19 mouse cellular contexts compared by ENCODE assay signal in genomic region chr11:115837606-115838345, GRCm38 (mm10). TPM values are rescaled to one million over a fixed set of nuclear protein-coding genes. Genes with fewer than 3 reads are reported as not detected.
A peak's percentile ranks its signal among the peaks of the same experiment; 100 is the strongest.
DNase-seq lines count a peak whose midpoint lies in the region; ATAC-seq and TF ChIP-seq lines count a peak whose summit lies in the region.
"Had no signal": no experiment of that assay in that cellular context is flagged by ENCODE, and none has a peak within 500 bp of the region (broad histone marks: within the 10 kb centered on the region; RNA-seq: fewer than 3 reads in every experiment).

No protein-coding gene starts in this region.

- 95% methylated on average over 22 of the region's 22 CpGs for WGBS in hindbrain, embryonic 10.5 days
- 95% methylated on average over 22 of the region's 22 CpGs for WGBS in hindbrain, embryonic 11.5 days
- 66% methylated on average over 22 of the region's 22 CpGs for WGBS in lung, postnatal 0 days

- no peak overlapping the region for H3K4me3 ChIP-seq in hindbrain, embryonic 10.5 days
- H3K4me3 ChIP-seq in hindbrain, embryonic 11.5 days (ENCODE audit: low read depth, low read length): no peak overlapping the region
- H3K4me3 ChIP-seq in lung, postnatal 0 days (ENCODE audit: low read depth, low read length): no peak overlapping the region
- H3K4me3 ChIP-seq: embryonic facial prominence, embryonic 10.5 days; erythroblast, embryonic 14.5 days; liver, embryonic 15.5 days; neural tube, embryonic 13.5 days had no signal

- intact Hi-C loops in left cerebral cortex, postnatal 25 days (cut with DNase I): no loop called here

- peak overlapping the region; percentile 12; the same call in 1 of the 2 replicates for H3K27ac ChIP-seq in hindbrain, embryonic 10.5 days
- no peak overlapping the region for H3K27ac ChIP-seq in hindbrain, embryonic 11.5 days (ENCODE audit: low read depth, low read length)
- peak overlapping the region; percentile 90 for H3K27ac ChIP-seq in lung, postnatal 0 days (ENCODE audit: low read length)
- H3K27ac ChIP-seq: liver, embryonic 15.5 days; neural tube, embryonic 13.5 days had no signal

- no peak overlapping the region for H3K4me2 ChIP-seq in hindbrain, embryonic 11.5 days (replicated peaks; ENCODE audit: low read depth, low read length)
- H3K4me2 ChIP-seq in lung, postnatal 0 days (replicated peaks; ENCODE audit: low read depth, low read length): no peak overlapping the region
- H3K4me2 ChIP-seq: liver, embryonic 15.5 days; neural tube, embryonic 13.5 days had no signal

- no peaks in the 10 kb centered on the region for H3K9me3 ChIP-seq in hindbrain, embryonic 10.5 days
- no peaks in the 10 kb centered on the region for H3K9me3 ChIP-seq in hindbrain, embryonic 11.5 days (ENCODE audit: control insufficient read depth, low read length)
- no peaks in the 10 kb centered on the region for H3K9me3 ChIP-seq in lung, postnatal 0 days (ENCODE audit: low read length)
- H3K9me3 ChIP-seq: embryonic facial prominence, embryonic 10.5 days; liver, embryonic 15.5 days; neural tube, embryonic 13.5 days had no signal

- H3K9ac ChIP-seq in hindbrain, embryonic 11.5 days (ENCODE audit: low read depth, low read length): no peak overlapping the region
- no peak overlapping the region for H3K9ac ChIP-seq in lung, postnatal 0 days (replicated peaks; ENCODE audit: low read depth)
- H3K9ac ChIP-seq: liver, embryonic 15.5 days; neural tube, embryonic 13.5 days had no signal

- H3K36me3 ChIP-seq in hindbrain, embryonic 10.5 days: no peaks in the 10 kb centered on the region
- no peaks in the 10 kb centered on the region for H3K36me3 ChIP-seq in hindbrain, embryonic 11.5 days (ENCODE audit: control insufficient read depth, insufficient read depth, low read length)
- H3K36me3 ChIP-seq in lung, postnatal 0 days (ENCODE audit: insufficient read depth, low read length): no peaks in the 10 kb centered on the region
- H3K36me3 ChIP-seq: embryonic facial prominence, embryonic 10.5 days; neural tube, embryonic 13.5 days had no signal

- TF ChIP-seq EP300 in lung, postnatal 0 days (IDR thresholded peaks at IDR 0.05): no peak

- no peak for ATAC-seq in hindbrain, embryonic 11.5 days (ENCODE audit: low FRiP score)
- no peak for ATAC-seq in lung, postnatal 0 days
- ATAC-seq: activated CD4-positive, CD25-positive, alpha-beta regulatory T cell, adult 4 months; forebrain, embryonic 16.5 days; hindbrain, embryonic 16.5 days had no signal

- TF ChIP-seq CTCF in lung, postnatal 0 days (IDR thresholded peaks at IDR 0.05): no peak

- H3K4me1 ChIP-seq in hindbrain, embryonic 10.5 days (replicated peaks): peaks cover 73% of the 10 kb centered on the region
- H3K4me1 ChIP-seq in hindbrain, embryonic 11.5 days (replicated peaks; ENCODE audit: control insufficient read depth, insufficient read depth, low read length): peaks cover 2% of the 10 kb centered on the region
- peaks cover 29% of the 10 kb centered on the region for H3K4me1 ChIP-seq in lung, postnatal 0 days (ENCODE audit: insufficient read depth, low read depth, low read length)

- DNase-seq in adrenal gland, postnatal 10 days: peak; percentile 45
- no peak for DNase-seq in adrenal gland, adult 8-10 months
- no peak for DNase-seq in hindbrain, embryonic 10.5 days (ENCODE audit: low spot score)
- no peak for DNase-seq in hindbrain, embryonic 11.5 days (ENCODE audit: low spot score)
- no peak for DNase-seq in lung, postnatal 0 days (ENCODE audit: low spot score)
- no peak for DNase-seq in lung, postnatal 36 days
- DNase-seq in testis, postnatal 10 days (ENCODE audit: low spot score): no peak
- DNase-seq in left cerebral cortex, postnatal 25 days (ENCODE audit: low spot score in 2 of 2): no peak
- DNase-seq: cerebellum, postnatal 25 days; gastrocnemius, postnatal 14 days; right cerebral cortex, postnatal 4 days; thymus, postnatal 14 days had no signal

- peaks cover 41% of the 10 kb centered on the region for H3K27me3 ChIP-seq in hindbrain, embryonic 10.5 days (ENCODE audit: insufficient read depth, poor library complexity, severe bottlenecking)
- H3K27me3 ChIP-seq in hindbrain, embryonic 11.5 days (ENCODE audit: control insufficient read depth, insufficient read depth, low read length): no peaks in the 10 kb centered on the region
- no peaks in the 10 kb centered on the region for H3K27me3 ChIP-seq in lung, postnatal 0 days (replicated peaks; ENCODE audit: insufficient read depth, low read length)
- H3K27me3 ChIP-seq: liver, embryonic 15.5 days had no signal

RNA-seq across cellular contexts. Expression of gene Llgl2, which starts 13.9 kb away (rescaled TPM):
- total RNA-seq in adrenal gland, postnatal 10 days (2021): 10 to 100 TPM; 12.7 to 14.0 TPM
- 10 to 100 TPM; 10.5 to 13.4 (median 11.5) TPM for total RNA-seq in adrenal gland, adult 8-10 months (2022)
- 10.4 and 11.9 TPM in 2 replicates for polyA plus RNA-seq in hindbrain, embryonic 10.5 days (2016; fragmentation: Nextera tagmentation; extraction: Ambion mirVana)
- polyA plus RNA-seq in hindbrain, embryonic 11.5 days (2014; fragmentation: Nextera tagmentation; extraction: Ambion mirVana): 3.8 and 5.4 TPM in 2 replicates
- 66.0 and 70.1 TPM in 2 replicates for polyA plus RNA-seq in lung, postnatal 0 days (2015; fragmentation: Nextera tagmentation; extraction: Ambion mirVana)
- total RNA-seq in left cerebral cortex, postnatal 25 days (2021): 1 to 10 TPM; 3.7 to 4.0 TPM

RNA-seq across cellular contexts. Expression of gene Myo15b, which starts 20.4 kb away (rescaled TPM):
- 1 to 10 TPM in 1 of 2 experiments, under 1 TPM in 1; 0.91 to 1.2 TPM for total RNA-seq in adrenal gland, postnatal 10 days (2021)
- 1 to 10 TPM in 1 of 4 experiments, under 1 TPM in 2, not detected in 1; 0.09 to 1.1 (median 0.32) TPM for total RNA-seq in adrenal gland, adult 8-10 months (2022)
- polyA plus RNA-seq in hindbrain, embryonic 10.5 days (2016; fragmentation: Nextera tagmentation; extraction: Ambion mirVana): 0.19 and 0.21 TPM in 2 replicates
- polyA plus RNA-seq in hindbrain, embryonic 11.5 days (2014; fragmentation: Nextera tagmentation; extraction: Ambion mirVana): 0.09 TPM in 1 of 2 replicates, not detected in the other
- polyA plus RNA-seq in lung, postnatal 0 days (2015; fragmentation: Nextera tagmentation; extraction: Ambion mirVana): 0.57 and 0.68 TPM in 2 replicates
- total RNA-seq in left cerebral cortex, postnatal 25 days (2021): under 1 TPM; 0.11 to 0.23 TPM
- polyA plus RNA-seq: activated CD4-positive, CD25-positive, alpha-beta regulatory T cell, adult 4 months; erythroblast, embryonic 14.5 days had no signal

RNA-seq across cellular contexts. Expression of gene Tsen54, which starts 23.3 kb away (rescaled TPM):
- total RNA-seq in adrenal gland, postnatal 10 days (2021): 10 to 100 TPM; 13.8 to 19.4 TPM
- total RNA-seq in adrenal gland, adult 8-10 months (2022): 10 to 100 TPM; 20.0 to 32.2 (median 25.4) TPM
- 38.1 and 41.5 TPM in 2 replicates for polyA plus RNA-seq in hindbrain, embryonic 10.5 days (2016; fragmentation: Nextera tagmentation; extraction: Ambion mirVana)
- 17.9 and 21.3 TPM in 2 replicates for polyA plus RNA-seq in hindbrain, embryonic 11.5 days (2014; fragmentation: Nextera tagmentation; extraction: Ambion mirVana)
- polyA plus RNA-seq in lung, postnatal 0 days (2015; fragmentation: Nextera tagmentation; extraction: Ambion mirVana): 18.2 and 19.9 TPM in 2 replicates
- total RNA-seq in left cerebral cortex, postnatal 25 days (2021): 10 to 100 TPM; 12.5 to 12.7 TPM

RNA-seq across cellular contexts. Expression of gene Caskin2, which starts 24.3 kb away (rescaled TPM):
- total RNA-seq in adrenal gland, postnatal 10 days (2021): 10 to 100 TPM; 43.3 to 47.0 TPM
- total RNA-seq in adrenal gland, adult 8-10 months (2022): 10 to 100 TPM; 60.6 to 97.3 (median 78.2) TPM
- 19.0 and 21.5 TPM in 2 replicates for polyA plus RNA-seq in hindbrain, embryonic 10.5 days (2016; fragmentation: Nextera tagmentation; extraction: Ambion mirVana)
- polyA plus RNA-seq in hindbrain, embryonic 11.5 days (2014; fragmentation: Nextera tagmentation; extraction: Ambion mirVana): 12.2 and 12.9 TPM in 2 replicates
- 17.5 and 17.9 TPM in 2 replicates for polyA plus RNA-seq in lung, postnatal 0 days (2015; fragmentation: Nextera tagmentation; extraction: Ambion mirVana)
- 10 to 100 TPM; 18.8 to 20.7 TPM for total RNA-seq in left cerebral cortex, postnatal 25 days (2021)
